Mouse (Mus musculus) kidney, adult 2 months (tissue): Measurements from ENCODE around the gene Zfp667. TPM values are rescaled to one million over a fixed set of nuclear protein-coding genes. Genes with fewer than 3 reads are reported as not detected.
A peak's percentile ranks its signal among the peaks of the same experiment; 100 is the strongest.
"Not testable (repeated sequence)": the region's sequence is repeated elsewhere in the genome, so short reads cannot be mapped to it uniquely, and the experiment has no call there.

Experiments used
- DNase-seq: peaks from one replicate; pipeline ENCODE4 v3.0.0; 2021
- H3K27ac ChIP-seq: fragments of 200-500 bp; 2 replicates; pipeline ENCODE4 v1.5.1; 2012; ENCODE audit warnings: low read depth, low read length, control low read depth, inconsistent platforms; ENCODE audit not compliant: insufficient read depth
- H3K27me3 ChIP-seq: fragments of 200-500 bp; replicated peaks from 2 replicates; pipeline ENCODE4 v1.6.1; 2012; ENCODE audit warnings: mild to moderate bottlenecking, moderate library complexity, low read length, inconsistent platforms; ENCODE audit not compliant: control insufficient read depth, insufficient read depth
- H3K36me3 ChIP-seq: fragments of 200-500 bp; 2 replicates; pipeline ENCODE4 v1.6.1; 2012; ENCODE audit warnings: mild to moderate bottlenecking, moderate library complexity, low read length, inconsistent platforms; ENCODE audit not compliant: control insufficient read depth, insufficient read depth
- H3K4me1 ChIP-seq: fragments of 200-500 bp; 2 replicates; pipeline ENCODE4 v1.6.1; 2011; ENCODE audit warnings: low read length; ENCODE audit not compliant: control insufficient read depth, insufficient read depth
- H3K4me3 ChIP-seq: fragments of 200-500 bp; 2 replicates; pipeline ENCODE4 v1.5.1; 2011; ENCODE audit warnings: mild to moderate bottlenecking, low read depth, low read length, control low read depth; ENCODE audit not compliant: insufficient read depth
- CTCF ChIP-seq: fragments of 200-500 bp; conservative IDR thresholded peaks from 2 replicates; pipeline ENCODE4 v1.5.1; 2011; ENCODE audit warnings: low read depth, mild to moderate bottlenecking, control low read depth, low read length, moderate library complexity, mixed read lengths; ENCODE audit not compliant: insufficient read depth, insufficient read length
- POLR2A ChIP-seq: fragments of 200-500 bp; IDR thresholded peaks from one replicate; pipeline ENCODE4 v1.6.1; 2011; ENCODE audit warnings: low read depth, low read length, control low read depth
- WGBS: fragments of 180-500 bp; shearing (Covaris S2); methylation state at CpG from one replicate; pipeline ENCODE4 v1.1.7; 2018; 5-methylcytosine and 5-hydroxymethylcytosine counted together
- polyA plus RNA-seq: library from polyadenylated mRNA; depleted of rRNA; stranded (reverse); fragments of >200 nt; gene quantifications from 2 replicates; pipeline ENCODE4 v1.2.3, GENCODE M21; 2012; rRNA removed

Zfp667 gene
- 0.75 and 0.95 TPM in 2 replicates for polyA plus RNA-seq

DNA sequence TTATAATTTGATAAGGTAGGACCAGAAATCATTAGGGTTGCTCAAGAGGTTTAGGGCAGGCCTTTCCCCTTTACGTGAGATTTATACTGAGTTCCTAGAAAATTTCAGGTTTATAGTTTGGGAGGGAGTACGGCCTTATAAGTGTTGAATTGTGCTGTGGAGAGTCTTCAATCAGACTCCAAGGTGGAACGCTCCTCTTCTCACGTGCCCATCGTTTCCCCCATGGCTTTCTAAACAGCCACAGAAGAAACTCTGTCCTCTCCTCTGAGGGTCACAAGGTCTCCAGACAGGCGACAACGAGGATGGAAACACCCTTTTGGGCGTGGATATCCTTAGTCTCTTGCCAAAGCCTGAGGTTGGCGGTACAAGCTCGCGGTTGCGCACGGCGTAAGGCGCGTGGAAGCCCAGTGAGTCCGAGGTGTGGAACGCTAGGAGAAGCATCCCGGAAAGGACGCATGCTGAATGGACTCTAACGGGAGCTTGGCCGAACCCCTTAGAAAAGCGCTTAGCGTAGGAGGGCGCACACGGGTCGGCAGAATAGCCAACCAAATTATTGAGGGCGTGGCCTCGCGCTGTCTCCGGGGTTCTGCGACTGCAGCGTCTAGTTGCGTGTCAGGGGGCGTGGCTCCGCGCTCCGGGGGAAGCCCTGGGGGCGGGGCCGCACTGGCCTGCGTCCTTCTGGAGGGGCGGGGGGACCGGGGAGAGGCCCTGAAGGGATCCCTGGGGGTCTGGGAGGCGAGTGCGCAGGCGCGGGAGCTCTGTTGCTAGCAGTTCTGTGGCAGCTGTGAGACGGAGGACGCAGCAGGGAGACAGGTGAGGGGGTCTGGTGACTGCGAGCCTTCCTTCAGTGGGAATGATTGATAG lies at the start of gene Zfp667:
TSS of gene Zfp667 (plus strand) at position 738 of the 864 bp plus-strand sequence.
- Histone ChIP-seq H3K27ac (peak within 1 kb of the TSS; percentile 32; the same call in 1 of the 2 replicates), H3K27me3 (no peaks in the 10 kb centered on the region), H3K4me1 (no peaks in the 10 kb centered on the region), H3K36me3 (no peaks in the 10 kb centered on the region), H3K4me3 (peak within 1 kb of the TSS; percentile 52)
- TF ChIP-seq POLR2A: peak; percentile 36
- no peak for TF ChIP-seq CTCF
- peak; percentile 98 for DNase-seq
- 3% methylated on average over 50 of the region's 50 CpGs for WGBS

DNA sequence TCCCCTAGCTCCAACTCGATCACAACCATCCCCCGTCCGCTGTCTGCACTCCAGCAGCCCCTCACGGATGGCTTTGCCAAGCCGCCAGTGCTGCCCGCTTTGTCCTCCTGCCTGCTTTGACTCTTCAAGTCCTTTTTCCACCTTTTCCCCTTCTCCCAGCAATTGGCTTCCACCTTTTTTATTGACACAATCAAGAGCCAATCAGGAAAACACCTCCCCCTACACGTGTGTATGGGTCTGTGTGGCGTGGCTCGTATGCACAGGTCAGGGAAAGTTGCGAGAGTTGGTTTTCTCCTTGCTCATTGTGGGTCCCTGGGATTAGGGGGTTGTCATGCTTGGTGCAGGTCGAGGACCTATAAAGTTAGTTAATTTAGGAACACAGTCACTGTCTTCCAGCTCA lies 46.6 kb upstream of the Zfp667 start:
- 53% methylated on average over 11 of the region's 11 CpGs for WGBS
- DNase-seq: peak; percentile 48
- peaks cover 1% of the 10 kb centered on the region; the same call in 1 of the 2 replicates for H3K4me1 ChIP-seq

GRCm38 (mm10) chr7:6240841-6241425 lies 45.4 kb upstream of the Zfp667 start:
- not testable (repeated sequence) for H3K27me3 ChIP-seq, H3K36me3 ChIP-seq, H3K4me3 ChIP-seq, H3K4me1 ChIP-seq, H3K27ac ChIP-seq
- peak; percentile 63 for TF ChIP-seq CTCF
- WGBS: 10% methylated on average over 1 of the region's 1 CpGs
- peak; percentile 72 for DNase-seq

More for the DNA sequence above, 46.6 kb upstream of the Zfp667 start:
- H3K27ac ChIP-seq: no peak overlapping the region
- H3K27me3 ChIP-seq: no peaks in the 10 kb centered on the region
- no peak for TF ChIP-seq POLR2A
- TF ChIP-seq CTCF: no peak
- no peaks in the 10 kb centered on the region for H3K36me3 ChIP-seq
- H3K4me3 ChIP-seq: no peak overlapping the region

DNA sequence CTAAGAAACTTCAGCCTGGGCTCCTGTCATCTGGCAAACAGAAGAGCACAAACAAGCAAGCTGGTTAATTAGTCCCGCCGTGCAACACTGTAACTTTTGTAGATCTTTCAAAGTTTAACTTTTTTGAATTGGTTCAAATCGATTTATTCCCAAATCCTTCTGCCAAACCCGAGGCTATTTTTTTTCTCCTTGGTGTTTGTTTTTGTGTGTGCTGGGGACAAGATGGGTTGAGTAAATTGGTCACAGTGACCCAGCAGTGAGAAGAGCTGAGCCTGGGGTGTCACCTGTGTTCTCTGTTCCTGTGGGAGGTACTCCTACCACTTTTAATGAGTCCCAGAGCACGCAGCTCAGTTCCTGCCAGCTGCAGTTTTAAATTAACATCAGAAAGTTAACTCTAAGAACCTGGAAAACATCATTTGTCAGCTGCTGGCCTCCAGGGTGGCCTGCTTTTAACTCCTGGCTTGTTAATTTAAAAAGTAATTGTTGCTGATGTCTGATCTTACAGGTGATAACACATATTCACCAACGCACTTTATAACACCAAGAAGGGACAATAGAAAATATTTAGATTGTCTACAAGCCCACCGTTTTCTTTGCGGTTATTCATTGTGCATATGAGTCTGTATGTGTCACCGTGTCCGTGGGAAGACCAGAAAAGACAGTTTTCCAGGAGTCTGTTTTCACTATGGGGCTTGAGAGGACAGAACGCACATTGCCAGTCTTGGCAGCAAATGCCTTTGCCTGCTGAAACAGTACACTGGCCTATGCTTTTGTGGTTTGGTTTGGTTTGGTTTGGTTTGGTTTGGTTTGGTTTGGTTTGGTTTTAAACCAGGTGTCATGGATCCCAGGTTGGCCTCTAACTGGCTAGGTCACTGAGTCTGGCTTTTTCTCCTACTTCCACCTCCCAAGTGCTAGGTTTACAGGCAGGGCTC lies 41.8 kb upstream of the Zfp667 start:
- Histone ChIP-seq H3K36me3 (no peaks in the 10 kb centered on the region), H3K27me3 (no peaks in the 10 kb centered on the region), H3K4me1 (peaks cover 5% of the 10 kb centered on the region; the same call in 1 of the 2 replicates), H3K27ac (peak overlapping the region; percentile 69; the same call in 1 of the 2 replicates), H3K4me3 (no peak overlapping the region)
- WGBS: 34% methylated on average over 11 of the region's 11 CpGs
- TF ChIP-seq POLR2A: no peak
- no peak for TF ChIP-seq CTCF
- peak; percentile 80 for DNase-seq

DNA sequence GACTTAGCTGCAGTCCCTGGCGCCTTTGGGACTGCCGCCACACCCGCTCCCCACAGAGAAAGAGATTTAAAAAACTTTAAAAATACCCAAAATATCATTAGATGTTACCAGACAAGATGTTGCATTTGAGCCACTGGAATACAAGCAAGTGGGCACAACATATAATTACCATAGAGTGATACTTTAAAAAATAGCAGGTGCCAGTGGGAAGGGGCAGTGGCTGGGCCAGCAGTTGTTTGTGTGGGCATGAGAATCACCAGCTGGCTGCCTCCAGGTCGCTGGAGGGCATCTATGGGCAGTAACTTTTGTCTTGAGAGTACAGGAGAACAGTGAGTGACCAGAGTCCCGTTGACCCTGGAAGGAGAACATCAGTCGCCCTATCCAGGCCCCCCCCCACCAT lies 34.0 kb upstream of the Zfp667 start, which contains the start of gene Epp13:
TSS of gene Epp13 (plus strand) at position 301 of the 400 bp plus-strand sequence.
- Histone ChIP-seq H3K4me3 (no peak within 1 kb of the TSS), H3K36me3 (no peaks in the 10 kb centered on the region), H3K27ac (no peak within 1 kb of the TSS), H3K27me3 (no peaks in the 10 kb centered on the region), H3K4me1 (no peaks in the 10 kb centered on the region)
- 80% methylated on average over 6 of the region's 6 CpGs for WGBS
- TF ChIP-seq POLR2A (no peak), CTCF (no peak)
- no peak for DNase-seq

GRCm38 (mm10) chr7:6254451-6254850 lies 31.9 kb upstream of the Zfp667 start:
- Histone ChIP-seq H3K4me3 (no peak overlapping the region), H3K36me3 (no peaks in the 10 kb centered on the region), H3K27me3 (no peaks in the 10 kb centered on the region), H3K4me1 (no peaks in the 10 kb centered on the region), H3K27ac (no peak overlapping the region)
- no peak for TF ChIP-seq POLR2A
- no peak for TF ChIP-seq CTCF
- DNase-seq: no peak
- WGBS: 92% methylated on average over 5 of the region's 5 CpGs

GRCm38 (mm10) chr7:6257386-6257785 lies 29.0 kb upstream of the Zfp667 start:
- H3K27me3 ChIP-seq: no peaks in the 10 kb centered on the region
- 83% methylated on average over 4 of the region's 4 CpGs for WGBS
- H3K36me3 ChIP-seq: no peaks in the 10 kb centered on the region
- H3K4me1 ChIP-seq: no peaks in the 10 kb centered on the region
- H3K27ac ChIP-seq: no peak overlapping the region
- DNase-seq: no peak
- TF ChIP-seq CTCF (no peak), POLR2A (no peak)
- no peak overlapping the region for H3K4me3 ChIP-seq
